Mouse (Mus musculus) small intestine, adult 2 months (tissue): ENCODE results near the gene Prr11.

ENCODE experiments used
- CTCF ChIP-seq: fragments of 200-500 bp; IDR thresholded peaks from 2 replicates; pipeline ENCODE4 v1.5.1; 2012; ENCODE audit warnings: low read depth, mild to moderate bottlenecking, control low read depth, inconsistent platforms, low read length, moderate library complexity, mixed read lengths; ENCODE audit not compliant: insufficient replicate concordance, insufficient read length; ENCODE audit errors: extremely low read depth
- POLR2A ChIP-seq: fragments of 200-500 bp; IDR thresholded peaks from 2 replicates; pipeline ENCODE4 v1.6.1; 2012; ENCODE audit warnings: low read depth, mild to moderate bottlenecking, control low read depth, inconsistent platforms, low read length, moderate library complexity

GRCm38 (mm10) chr11:87073866-87074440 lies 34.6 kb downstream of the Prr11 start, which contains the start of gene Gdpd1:
- TF ChIP-seq CTCF, result peak; percentile 26; the same call in 1 of the 2 replicates
- TF ChIP-seq POLR2A, result peak; percentile 91
